Mouse (Mus musculus): ENCODE measurements around the gene Xylt1. TPM values are rescaled to one million over a fixed set of nuclear protein-coding genes. Genes with fewer than 3 reads are reported as not detected.
A peak's percentile ranks its signal among the peaks of the same experiment; 100 is the strongest.

Gene Xylt1
- polyA plus RNA-seq, 1 experiment from 2014 or later, result 0.94 TPM

- H3K9me3 ChIP-seq, result no peaks in the 10 kb centered on the region
- H3K27me3 ChIP-seq (replicated peaks), result no peaks in the 10 kb centered on the region
- no peak overlapping the region for H3K9ac ChIP-seq
- H3K4me3 ChIP-seq, result no peak overlapping the region
- ATAC-seq (ENCODE audit: extremely low read depth, insufficient number of reproducible peaks, low FRiP score, low TSS enrichment), result no peak
- no peaks in the 10 kb centered on the region for H3K36me3 ChIP-seq
- H3K4me2 ChIP-seq, result no peak overlapping the region
- H3K4me1 ChIP-seq, result peaks cover 17% of the 10 kb centered on the region
- 79% methylated on average over 16 of the region's 16 CpGs for WGBS
- no peak overlapping the region for H3K27ac ChIP-seq (replicated peaks)
Measured at GRCm38 (mm10) chr7:117550916-117551549, 170.3 kb downstream of the Xylt1 start.

- H3K9me3 ChIP-seq, result no peaks in the 10 kb centered on the region
- ATAC-seq (ENCODE audit: extremely low read depth, insufficient number of reproducible peaks, low FRiP score, low TSS enrichment), result no peak
- H3K4me3 ChIP-seq, result no peak overlapping the region
Measured at GRCm38 (mm10) chr7:117553228-117553627, 172.4 kb downstream of the Xylt1 start.

GRCm38 (mm10) chr7:117555735-117556134 is 175.0 kb downstream of the Xylt1 start:
- Histone ChIP-seq H3K4me1 (peaks cover 26% of the 10 kb centered on the region), H3K36me3 (no peaks in the 10 kb centered on the region), H3K4me2 (no peak overlapping the region), H3K4me3 (no peak overlapping the region), H3K27ac (replicated peaks) (no peak overlapping the region), H3K9ac (0 out of 2 replicates have a peak overlapping the region, but pooled peaks have one; percentile 20), H3K27me3 (replicated peaks) (no peaks in the 10 kb centered on the region), H3K9me3 (no peaks in the 10 kb centered on the region)
- WGBS, result 38% methylated on average over 2 of the region's 2 CpGs
- ATAC-seq (ENCODE audit: extremely low read depth, insufficient number of reproducible peaks, low FRiP score, low TSS enrichment), result 0 out of 2 replicates have a peak, but pooled peaks have one; percentile 31

More at GRCm38 (mm10) chr7:117553228-117553627, 172.4 kb downstream of the Xylt1 start:
- H3K27me3 ChIP-seq (replicated peaks), result no peaks in the 10 kb centered on the region
- H3K9ac ChIP-seq, result no peak overlapping the region
- no peak overlapping the region for H3K4me2 ChIP-seq
- 0 out of 2 replicates have a peak overlapping the region, but pooled peaks have one; percentile 15 for H3K27ac ChIP-seq (replicated peaks)
- WGBS, result 51% methylated on average over 12 of the region's 12 CpGs
- H3K36me3 ChIP-seq, result no peaks in the 10 kb centered on the region
- peaks cover 26% of the 10 kb centered on the region for H3K4me1 ChIP-seq

GRCm38 (mm10) chr7:117558166-117558565 is 177.4 kb downstream of the Xylt1 start:
- WGBS, result 90% methylated on average over 2 of the region's 2 CpGs
- Histone ChIP-seq H3K4me2 (no peak overlapping the region), H3K9ac (no peak overlapping the region), H3K27me3 (replicated peaks) (no peaks in the 10 kb centered on the region), H3K4me1 (peaks cover 22% of the 10 kb centered on the region), H3K9me3 (no peaks in the 10 kb centered on the region), H3K27ac (replicated peaks) (no peak overlapping the region), H3K4me3 (no peak overlapping the region), H3K36me3 (no peaks in the 10 kb centered on the region)
- no peak for ATAC-seq (ENCODE audit: extremely low read depth, insufficient number of reproducible peaks, low FRiP score, low TSS enrichment)

GRCm38 (mm10) chr7:117559051-117559450 is 178.3 kb downstream of the Xylt1 start:
- Histone ChIP-seq H3K27ac (replicated peaks) (no peak overlapping the region), H3K9me3 (no peaks in the 10 kb centered on the region), H3K27me3 (replicated peaks) (no peaks in the 10 kb centered on the region), H3K4me2 (no peak overlapping the region), H3K36me3 (no peaks in the 10 kb centered on the region), H3K4me1 (peaks cover 17% of the 10 kb centered on the region), H3K9ac (no peak overlapping the region), H3K4me3 (no peak overlapping the region)
- ATAC-seq (ENCODE audit: extremely low read depth, insufficient number of reproducible peaks, low FRiP score, low TSS enrichment), result no peak
- 75% methylated on average over 3 of the region's 3 CpGs for WGBS

GRCm38 (mm10) chr7:117563939-117564499 is 183.2 kb downstream of the Xylt1 start:
- no peaks in the 10 kb centered on the region for H3K9me3 ChIP-seq
- no peak overlapping the region for H3K27ac ChIP-seq (replicated peaks)
- H3K36me3 ChIP-seq, result no peaks in the 10 kb centered on the region
- WGBS, result 75% methylated on average over 9 of the region's 9 CpGs
- peaks cover 6% of the 10 kb centered on the region; the same call in 1 of the 2 replicates for H3K4me1 ChIP-seq
- no peak overlapping the region for H3K4me3 ChIP-seq
- no peak for ATAC-seq (ENCODE audit: extremely low read depth, insufficient number of reproducible peaks, low FRiP score, low TSS enrichment)
- H3K27me3 ChIP-seq (replicated peaks), result no peaks in the 10 kb centered on the region
- no peak overlapping the region for H3K9ac ChIP-seq
- no peak overlapping the region for H3K4me2 ChIP-seq

GRCm38 (mm10) chr7:117564627-117565026 is 183.8 kb downstream of the Xylt1 start:
- no peaks in the 10 kb centered on the region for H3K9me3 ChIP-seq
- H3K36me3 ChIP-seq, result no peaks in the 10 kb centered on the region
- H3K4me2 ChIP-seq, result no peak overlapping the region
- H3K4me3 ChIP-seq, result no peak overlapping the region
- H3K27ac ChIP-seq (replicated peaks), result no peak overlapping the region
- WGBS, result 79% methylated on average over 4 of the region's 4 CpGs
- no peaks in the 10 kb centered on the region for H3K27me3 ChIP-seq (replicated peaks)
- H3K4me1 ChIP-seq, result peaks cover 10% of the 10 kb centered on the region
- no peak overlapping the region for H3K9ac ChIP-seq
- no peak for ATAC-seq (ENCODE audit: extremely low read depth, insufficient number of reproducible peaks, low FRiP score, low TSS enrichment)

GRCm38 (mm10) chr7:117566115-117566514 is 185.3 kb downstream of the Xylt1 start:
- no peaks in the 10 kb centered on the region for H3K36me3 ChIP-seq
- ATAC-seq (ENCODE audit: extremely low read depth, insufficient number of reproducible peaks, low FRiP score, low TSS enrichment), result no peak
- WGBS, result 77% methylated on average over 2 of the region's 2 CpGs

GRCm38 (mm10) chr7:117566833-117567232 is 186.1 kb downstream of the Xylt1 start:
- no peak overlapping the region for H3K4me2 ChIP-seq
- no peaks in the 10 kb centered on the region for H3K27me3 ChIP-seq (replicated peaks)
- 74% methylated on average over 1 of the region's 1 CpGs for WGBS
- H3K4me1 ChIP-seq, result peaks cover 10% of the 10 kb centered on the region
- H3K36me3 ChIP-seq, result no peaks in the 10 kb centered on the region
- H3K4me3 ChIP-seq, result no peak overlapping the region
- H3K9me3 ChIP-seq, result no peaks in the 10 kb centered on the region
- no peak for ATAC-seq (ENCODE audit: extremely low read depth, insufficient number of reproducible peaks, low FRiP score, low TSS enrichment)
- no peak overlapping the region for H3K27ac ChIP-seq (replicated peaks)
- no peak overlapping the region for H3K9ac ChIP-seq

More at GRCm38 (mm10) chr7:117566115-117566514, 185.3 kb downstream of the Xylt1 start:
- Histone ChIP-seq H3K27me3 (replicated peaks) (no peaks in the 10 kb centered on the region), H3K9me3 (no peaks in the 10 kb centered on the region), H3K4me1 (peaks cover 10% of the 10 kb centered on the region), H3K4me2 (no peak overlapping the region), H3K27ac (replicated peaks) (no peak overlapping the region), H3K4me3 (no peak overlapping the region), H3K9ac (no peak overlapping the region)

- Histone ChIP-seq H3K4me3 (no peak overlapping the region), H3K9ac (no peak overlapping the region), H3K4me1 (peaks cover 10% of the 10 kb centered on the region), H3K4me2 (no peak overlapping the region), H3K27me3 (replicated peaks) (no peaks in the 10 kb centered on the region), H3K36me3 (no peaks in the 10 kb centered on the region), H3K9me3 (no peaks in the 10 kb centered on the region), H3K27ac (replicated peaks) (no peak overlapping the region)
- ATAC-seq (ENCODE audit: extremely low read depth, insufficient number of reproducible peaks, low FRiP score, low TSS enrichment), result no peak
- WGBS, result 70% methylated on average over 5 of the region's 5 CpGs
Measured at GRCm38 (mm10) chr7:117567252-117567651, 186.5 kb downstream of the Xylt1 start.

GRCm38 (mm10) chr7:117567653-117568340 is 187.0 kb downstream of the Xylt1 start:
- WGBS, result 63% methylated on average over 11 of the region's 11 CpGs
- peaks cover 10% of the 10 kb centered on the region for H3K4me1 ChIP-seq
- no peak overlapping the region for H3K27ac ChIP-seq (replicated peaks)
- H3K4me3 ChIP-seq, result no peak overlapping the region
- ATAC-seq (ENCODE audit: extremely low read depth, insufficient number of reproducible peaks, low FRiP score, low TSS enrichment), result no peak
- H3K4me2 ChIP-seq, result no peak overlapping the region
- H3K9ac ChIP-seq, result no peak overlapping the region
- no peaks in the 10 kb centered on the region for H3K9me3 ChIP-seq
- H3K36me3 ChIP-seq, result no peaks in the 10 kb centered on the region
- H3K27me3 ChIP-seq (replicated peaks), result no peaks in the 10 kb centered on the region

Measured in heart, embryonic 13.5 days (tissue).